Mouse (Mus musculus) hindbrain, embryonic 13.5 days (tissue): ENCODE measurements around the gene Mgrn1. TPM values are rescaled to one million over a fixed set of nuclear protein-coding genes. Genes with fewer than 3 reads are reported as not detected.

ENCODE experiments used
- ATAC-seq: fragments of 200-750 bp; cut with Nextera tagmentation; 2 replicates; pipeline ENCODE4 v1.8.0; 2017; ENCODE audit warnings: moderate TSS enrichment; ENCODE audit not compliant: low FRiP score
- H3K27ac ChIP-seq: fragments of 300-500 bp; sonication (generic); 2 replicates; pipeline ENCODE4 v1.5.1; 2015; ENCODE audit warnings: inconsistent platforms, mild to moderate bottlenecking, moderate library complexity
- H3K27me3 ChIP-seq: fragments of 300-500 bp; sonication (generic); 2 replicates; pipeline ENCODE4 v1.6.1; 2015; ENCODE audit warnings: mild to moderate bottlenecking, inconsistent platforms
- H3K36me3 ChIP-seq: fragments of 300-500 bp; sonication (generic); 2 replicates; pipeline ENCODE4 v1.6.1; 2015; ENCODE audit warnings: mild to moderate bottlenecking, inconsistent platforms
- H3K4me1 ChIP-seq: fragments of 300-500 bp; sonication (generic); replicated peaks from 2 replicates; pipeline ENCODE4 v1.6.1; 2015; ENCODE audit warnings: inconsistent platforms
- H3K4me2 ChIP-seq: fragments of 300-500 bp; sonication (generic); 2 replicates; pipeline ENCODE4 v1.6.1; 2015; ENCODE audit warnings: inconsistent platforms, mild to moderate bottlenecking, moderate library complexity
- H3K4me3 ChIP-seq: fragments of 300-500 bp; sonication (generic); 2 replicates; pipeline ENCODE4 v1.5.1; 2015; ENCODE audit warnings: mild to moderate bottlenecking, inconsistent platforms
- H3K9ac ChIP-seq: fragments of 300-500 bp; sonication (generic); 2 replicates; pipeline ENCODE4 v1.6.1; 2015; ENCODE audit warnings: mild to moderate bottlenecking, inconsistent platforms
- H3K9me3 ChIP-seq: fragments of 300-500 bp; sonication (generic); 2 replicates; pipeline ENCODE4 v1.6.1; 2016; ENCODE audit warnings: inconsistent platforms
- WGBS: fragments of 180-500 bp; shearing (Covaris S2); methylation state at CpG from one replicate; pipeline ENCODE4 v1.1.7; 2015; 5-methylcytosine and 5-hydroxymethylcytosine counted together
- polyA plus RNA-seq: library from polyadenylated mRNA; unstranded; fragments of >200 nt; fragmentation: Nextera tagmentation; extraction: Ambion mirVana; gene quantifications from 2 replicates; pipeline ENCODE4 v1.2.1, GENCODE M21; 2015

The Mgrn1 gene
- polyA plus RNA-seq, 1 experiment from 2014 or later = 107 TPM

GRCm38 (mm10) chr16:4979755-4980380, 93.8 kb downstream of the Mgrn1 start:
- no peaks in the 10 kb centered on the region for H3K9me3 ChIP-seq
- no peak for ATAC-seq
- H3K4me3 ChIP-seq = no peak overlapping the region
- H3K36me3 ChIP-seq = no peaks in the 10 kb centered on the region
- no peak overlapping the region for H3K9ac ChIP-seq
- 72% methylated on average over 4 of the region's 4 CpGs for WGBS
- H3K27me3 ChIP-seq = no peaks in the 10 kb centered on the region
- H3K27ac ChIP-seq = no peak overlapping the region
- no peak overlapping the region for H3K4me2 ChIP-seq
- no peaks in the 10 kb centered on the region for H3K4me1 ChIP-seq

- no peak overlapping the region for H3K4me2 ChIP-seq
- H3K36me3 ChIP-seq = no peaks in the 10 kb centered on the region
- H3K4me3 ChIP-seq = no peak overlapping the region
- no peaks in the 10 kb centered on the region for H3K27me3 ChIP-seq
- ATAC-seq = no peak
- 94% methylated on average over 12 of the region's 12 CpGs for WGBS
- no peak overlapping the region for H3K9ac ChIP-seq
- H3K4me1 ChIP-seq = no peaks in the 10 kb centered on the region
- H3K27ac ChIP-seq = no peak overlapping the region
- H3K9me3 ChIP-seq = no peaks in the 10 kb centered on the region
Measured at GRCm38 (mm10) chr16:4984717-4985116, 98.7 kb downstream of the Mgrn1 start.

Other genes with a start within 250 kb of the Mgrn1 start
- gene Vasn, start 246.3 kb upstream of the Mgrn1 start, polyA plus RNA-seq = 6.3 and 7.3 TPM in 2 replicates
- 52.7 and 54.8 TPM in 2 replicates for gene Dnaja3, start 246.3 kb upstream of the Mgrn1 start, polyA plus RNA-seq
- gene Coro7, start 206.5 kb upstream of the Mgrn1 start, polyA plus RNA-seq = 29.1 and 30.7 TPM in 2 replicates
- gene Nmral1, start 166.9 kb upstream of the Mgrn1 start, polyA plus RNA-seq = 65.1 and 71.7 TPM in 2 replicates
- 94.6 and 96.7 TPM in 2 replicates for gene Hmox2, start 159.9 kb upstream of the Mgrn1 start, polyA plus RNA-seq
- 111 and 116 TPM in 2 replicates for gene Cdip1, start 96.0 kb upstream of the Mgrn1 start, polyA plus RNA-seq
- 0.65 TPM in 2 replicates for gene 4930562C15Rik, start 50.8 kb upstream of the Mgrn1 start, polyA plus RNA-seq
- 53.7 and 54.1 TPM in 2 replicates for gene Ubald1, start 5.9 kb upstream of the Mgrn1 start, polyA plus RNA-seq
- 128 and 131 TPM in 2 replicates for gene Nudt16l1, start 52.5 kb downstream of the Mgrn1 start, polyA plus RNA-seq
- gene Anks3, start 78.0 kb downstream of the Mgrn1 start, polyA plus RNA-seq = 73.4 and 77.6 TPM in 2 replicates
- gene Sept12, start 111.6 kb downstream of the Mgrn1 start, polyA plus RNA-seq = not detected in 2 replicates
- 3.1 and 4.6 TPM in 2 replicates for gene Smim22, start 121.0 kb downstream of the Mgrn1 start, polyA plus RNA-seq
- 153 and 161 TPM in 2 replicates for gene Rogdi, start 127.3 kb downstream of the Mgrn1 start, polyA plus RNA-seq
- 206 and 209 TPM in 2 replicates for gene Glyr1, start 163.6 kb downstream of the Mgrn1 start, polyA plus RNA-seq
- 16.0 and 16.3 TPM in 2 replicates for gene Ubn1, start 163.8 kb downstream of the Mgrn1 start, polyA plus RNA-seq
- gene Ppl, start 246.2 kb downstream of the Mgrn1 start, polyA plus RNA-seq = 0.25 TPM in 2 replicates